Mouse (Mus musculus): ENCODE measurements at regions not wholly inside any gene's neighbourhood (a gene's known extent, or its start where the extent isn't known, plus 50 kb on each side); places are given as distances from the start of the nearest gene placed in this dataset.

DNA sequence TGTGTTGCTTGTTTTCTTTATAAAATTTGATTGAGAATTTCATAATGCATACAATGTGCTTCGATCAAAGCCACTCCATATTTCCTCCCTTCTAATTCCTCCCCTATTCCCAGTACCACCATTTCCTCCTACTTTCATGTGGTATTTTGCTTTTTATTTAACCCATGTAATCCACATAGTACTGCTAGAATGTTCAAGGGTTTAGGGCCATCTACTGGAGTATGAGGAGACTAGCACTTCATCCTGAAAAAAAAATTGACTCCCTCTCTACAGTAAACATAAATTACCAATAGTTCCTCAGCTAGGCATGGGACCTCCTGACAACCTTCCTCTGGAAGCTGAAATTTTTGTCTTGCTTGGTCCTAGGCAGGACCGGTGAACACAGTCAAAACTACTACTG is 163.0 kb downstream of the Gpr165 start:
- no peak for TF ChIP-seq EP300 (IDR thresholded peaks at IDR 0.05; ENCODE audit: low read depth)
- TF ChIP-seq CTCF (IDR thresholded peaks at IDR 0.05; ENCODE audit: low read depth), result 0 out of 2 replicates have a peak, but pooled peaks have one; percentile 8
